Comparison of ENCODE assay signal across 25 mouse cellular contexts in genomic region chr6:23732750-23733149, GRCm38 (mm10).
DNase-seq lines count a peak whose midpoint lies in the region; ATAC-seq and TF ChIP-seq lines count a peak whose summit lies in the region.
"Had no signal": no experiment of that assay in that cellular context is flagged by ENCODE, and none has a peak within 500 bp of the region (broad histone marks: within the 10 kb centered on the region; RNA-seq: fewer than 3 reads in every experiment).

No protein-coding gene starts in this region.

- peaks cover 8% of the 10 kb centered on the region; the same call in 1 of the 2 replicates for H3K4me1 ChIP-seq in forebrain, embryonic 14.5 days (ENCODE audit: control insufficient read depth, insufficient read depth, low read length)
- peaks cover 14% of the 10 kb centered on the region for H3K4me1 ChIP-seq in midbrain, embryonic 12.5 days
- H3K4me1 ChIP-seq: hindbrain, embryonic 12.5 days; neural tube, embryonic 15.5 days had no signal

- H3K4me2 ChIP-seq in forebrain, embryonic 14.5 days (ENCODE audit: low read length): no peak overlapping the region
- H3K4me2 ChIP-seq in midbrain, embryonic 12.5 days (replicated peaks): no peak overlapping the region
- H3K4me2 ChIP-seq: hindbrain, embryonic 12.5 days; neural tube, embryonic 15.5 days had no signal

- peak; percentile 55 for DNase-seq in brain, embryonic 14.5 days (ENCODE audit: low read depth)
- peak; percentile 18 for DNase-seq in embryo, embryonic 11 days
- DNase-seq in forebrain, embryonic 14.5 days (ENCODE audit: low spot score): peak; percentile 5
- no peak for DNase-seq in lung, postnatal 14 days
- DNase-seq in yolk sac, embryonic 10.5 days (ENCODE audit: low spot score): no peak
- no peak for DNase-seq in layer of hippocampus, adult 9-11 months
- DNase-seq: adrenal gland, postnatal 36 days; B cell, adult 2 months; cerebellum, adult 11-12 months; cerebellum, postnatal 10 days; gastrocnemius, postnatal 10 days; heart, adult 11 months; kidney, adult 11 months; kidney, postnatal 4 days; right cerebral cortex, adult 18-20 months; right cerebral cortex, postnatal 4 days; thymus, adult 2 months had no signal

- TF ChIP-seq CTCF in brain, embryonic 14.5 days (IDR thresholded peaks at IDR 0.05; ENCODE audit: borderline replicate concordance, extremely low read depth, insufficient read depth, insufficient read length): no peak

- ATAC-seq in forebrain, embryonic 14.5 days: peak; percentile 50; the same call in 1 of the 2 replicates
- ATAC-seq in midbrain, embryonic 12.5 days (ENCODE audit: low FRiP score, low read depth): peak; percentile 72
- ATAC-seq in erythroid progenitor cell, adult 5-6 weeks (replicated peaks; ENCODE audit: low FRiP score, poor library complexity, severe bottlenecking): no peak
- ATAC-seq: lung, postnatal 0 days; Patski had no signal

- TF ChIP-seq POLR2A in brain, embryonic 14.5 days (IDR thresholded peaks at IDR 0.05; ENCODE audit: borderline replicate concordance, extremely low read depth, insufficient read depth, insufficient read length, poor library complexity, severe bottlenecking): no peak

- no peak overlapping the region for H3K27ac ChIP-seq in forebrain, embryonic 14.5 days (ENCODE audit: low read depth, low read length)
- H3K27ac ChIP-seq in midbrain, embryonic 12.5 days (replicated peaks): peak overlapping the region; percentile 61
- H3K27ac ChIP-seq: hindbrain, embryonic 12.5 days; neural tube, embryonic 15.5 days had no signal

- H3K27me3 ChIP-seq in forebrain, embryonic 14.5 days (replicated peaks; ENCODE audit: control insufficient read depth, insufficient read depth, low read length): no peaks in the 10 kb centered on the region
- H3K27me3 ChIP-seq in midbrain, embryonic 12.5 days: no peaks in the 10 kb centered on the region
- H3K27me3 ChIP-seq: CH12.LX; hindbrain, embryonic 12.5 days; neural tube, embryonic 15.5 days; Patski had no signal

- H3K4me3 ChIP-seq in forebrain, embryonic 14.5 days (ENCODE audit: low read depth, low read length): no peak overlapping the region
- H3K4me3 ChIP-seq in midbrain, embryonic 12.5 days: no peak overlapping the region
- H3K4me3 ChIP-seq: hindbrain, embryonic 12.5 days; neural tube, embryonic 15.5 days had no signal

- no peak overlapping the region for H3K9ac ChIP-seq in forebrain, embryonic 14.5 days (ENCODE audit: low read length)
- no peak overlapping the region for H3K9ac ChIP-seq in midbrain, embryonic 12.5 days (replicated peaks)
- H3K9ac ChIP-seq: hindbrain, embryonic 12.5 days; neural tube, embryonic 15.5 days had no signal

- no peaks in the 10 kb centered on the region for H3K36me3 ChIP-seq in forebrain, embryonic 14.5 days (ENCODE audit: control insufficient read depth, insufficient read depth, low read length)
- no peaks in the 10 kb centered on the region for H3K36me3 ChIP-seq in midbrain, embryonic 12.5 days
- H3K36me3 ChIP-seq: G1E; hindbrain, embryonic 12.5 days; neural tube, embryonic 15.5 days had no signal

- no peaks in the 10 kb centered on the region for H3K9me3 ChIP-seq in forebrain, embryonic 14.5 days (replicated peaks; ENCODE audit: control insufficient read depth, low read length)
- H3K9me3 ChIP-seq in midbrain, embryonic 12.5 days: no peaks in the 10 kb centered on the region
- H3K9me3 ChIP-seq: G1E; hindbrain, embryonic 12.5 days; neural tube, embryonic 15.5 days had no signal

- WGBS in forebrain, embryonic 14.5 days: 2% methylated on average over 3 of the region's 3 CpGs
- WGBS in midbrain, embryonic 12.5 days: 1% methylated on average over 3 of the region's 3 CpGs

Comparison
In these comparisons a context has a peak if more than half of its experiments do, and no peak if none do; other contexts are left out.
1. DNase-seq: peak in brain, embryonic 14.5 days (single experiment), embryo, embryonic 11 days (single experiment) and forebrain, embryonic 14.5 days (single experiment); none in lung, postnatal 14 days (single experiment), yolk sac, embryonic 10.5 days (single experiment) and layer of hippocampus, adult 9-11 months (single experiment).